Mouse (Mus musculus): ENCODE measurements around the gene Rnf24.

The Rnf24 gene

GRCm38 (mm10) chr2:131352747-131353563 lies at the start of gene Rnf24:
Gene Rnf24, minus strand, starts transcription at chr2:131352892.
- DNase-seq (ENCODE audit: low spot score), result peak; percentile 100

DNA sequence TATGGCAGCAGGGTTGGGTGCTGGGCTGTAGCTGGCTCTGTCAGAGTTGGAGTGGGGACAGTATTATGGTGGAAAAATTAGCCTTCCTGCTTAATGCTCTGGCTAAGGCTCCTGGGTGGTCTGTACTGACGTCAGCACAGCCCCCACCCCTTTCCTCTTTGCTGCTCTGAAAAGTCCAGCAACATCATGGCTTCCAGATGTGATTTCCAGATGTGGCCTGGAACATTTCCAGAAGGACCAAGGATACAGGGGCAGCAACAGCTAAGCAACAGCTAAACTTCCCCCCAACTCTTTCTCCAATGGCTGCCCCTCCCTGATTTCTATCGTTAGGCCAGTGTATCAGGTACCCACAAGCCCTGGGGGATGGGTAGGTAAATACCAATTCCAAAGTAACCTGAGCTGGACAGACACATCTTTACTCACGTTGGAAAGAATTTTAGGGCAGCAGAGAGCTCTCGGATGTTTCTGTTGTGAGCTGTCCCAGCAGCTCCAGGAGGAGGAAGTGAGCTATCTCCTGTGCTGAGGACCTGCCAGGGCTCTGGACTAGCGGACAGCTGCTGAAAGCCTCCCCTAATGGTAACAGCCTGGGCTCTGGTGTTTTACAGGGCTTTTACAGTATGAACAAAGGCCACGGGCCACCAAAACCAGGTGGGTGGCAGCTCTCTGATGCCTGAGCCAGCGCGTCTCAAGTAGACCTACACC lies 49.3 kb upstream of the Rnf24 start:
- no peak for DNase-seq (ENCODE audit: low spot score)

GRCm38 (mm10) chr2:131400846-131401245 lies 48.2 kb upstream of the Rnf24 start:
- DNase-seq (ENCODE audit: low spot score), result no peak

DNA sequence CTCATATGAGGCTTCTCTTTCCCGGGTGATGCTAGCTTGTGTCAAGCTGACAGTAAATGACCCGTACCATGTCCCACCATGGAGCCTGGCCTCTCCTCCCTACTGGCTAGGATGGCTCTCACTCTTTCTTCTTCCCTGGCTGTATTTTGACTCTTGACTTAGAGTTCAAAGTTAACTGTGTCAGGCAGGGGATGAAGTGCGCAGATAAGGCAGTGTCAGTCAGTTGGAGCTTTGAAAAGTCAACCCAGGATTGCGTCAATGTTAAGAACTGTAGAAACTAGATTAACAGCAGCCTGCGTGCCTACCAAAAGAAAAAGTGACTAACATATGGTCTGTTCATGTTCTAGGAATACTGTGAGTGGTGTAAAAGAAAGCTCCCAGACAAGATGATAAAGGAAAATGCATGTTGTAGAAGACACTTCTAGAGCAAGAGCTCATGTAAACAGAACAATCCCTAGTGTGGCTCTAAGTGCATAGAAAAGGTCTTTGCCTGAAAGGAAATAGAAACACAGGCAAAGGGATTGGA lies 44.7 kb upstream of the Rnf24 start:
- no peak for DNase-seq (ENCODE audit: low spot score)

DNA sequence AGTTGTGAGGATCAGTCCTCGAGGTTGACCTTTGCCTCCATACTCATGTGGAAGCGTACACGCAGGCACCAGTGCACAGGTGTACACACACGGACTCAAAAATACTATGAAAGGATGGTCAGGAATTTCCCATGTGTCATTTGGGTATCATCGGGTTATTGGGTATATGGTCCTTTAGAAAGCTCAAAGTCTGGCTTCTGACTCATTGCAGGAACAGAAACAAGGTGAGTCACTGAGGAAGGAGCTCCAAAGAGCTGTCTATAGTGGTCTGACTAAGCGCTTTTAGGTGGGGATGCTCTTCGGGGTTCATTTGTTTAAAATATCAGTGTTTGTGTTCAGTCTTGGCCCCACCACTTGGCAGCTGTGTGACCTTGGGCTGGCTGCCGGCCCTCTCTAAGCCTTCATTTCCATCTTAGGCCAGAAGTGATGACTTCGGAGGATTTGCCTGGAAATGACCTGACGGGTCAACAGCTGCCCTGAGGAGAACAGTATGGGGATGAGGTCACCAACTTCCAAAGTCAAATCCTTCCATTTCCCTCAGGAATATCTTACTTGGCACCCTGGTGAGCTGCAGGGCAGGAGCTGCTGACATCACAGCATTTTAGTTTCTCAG lies 33.8 kb upstream of the Rnf24 start:
- DNase-seq (ENCODE audit: low spot score), result no peak

- no peak for DNase-seq (ENCODE audit: low spot score)
These were observed 32.5 kb upstream of the Rnf24 start for GRCm38 (mm10) chr2:131385176-131385575.

DNA sequence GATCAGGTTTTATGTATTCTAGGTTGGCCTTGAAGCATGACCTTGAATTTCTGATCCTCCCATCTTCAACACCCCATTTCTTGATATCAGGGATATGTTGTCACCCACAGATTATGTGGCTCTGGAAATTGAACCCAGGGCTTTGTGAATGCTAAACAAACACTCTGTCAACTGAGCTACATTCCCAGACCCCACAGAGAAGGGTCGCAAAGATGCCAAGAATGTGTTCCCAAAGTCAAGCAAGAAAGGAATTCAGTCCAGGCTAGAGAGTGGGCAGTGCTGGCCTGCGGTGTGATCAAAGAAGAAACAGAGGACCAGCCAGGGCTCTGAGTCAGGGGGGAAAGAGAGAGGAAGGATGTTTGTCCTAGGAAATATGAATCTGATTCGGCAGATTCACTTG lies 26.8 kb upstream of the Rnf24 start:
- no peak for DNase-seq (ENCODE audit: low spot score)

DNA sequence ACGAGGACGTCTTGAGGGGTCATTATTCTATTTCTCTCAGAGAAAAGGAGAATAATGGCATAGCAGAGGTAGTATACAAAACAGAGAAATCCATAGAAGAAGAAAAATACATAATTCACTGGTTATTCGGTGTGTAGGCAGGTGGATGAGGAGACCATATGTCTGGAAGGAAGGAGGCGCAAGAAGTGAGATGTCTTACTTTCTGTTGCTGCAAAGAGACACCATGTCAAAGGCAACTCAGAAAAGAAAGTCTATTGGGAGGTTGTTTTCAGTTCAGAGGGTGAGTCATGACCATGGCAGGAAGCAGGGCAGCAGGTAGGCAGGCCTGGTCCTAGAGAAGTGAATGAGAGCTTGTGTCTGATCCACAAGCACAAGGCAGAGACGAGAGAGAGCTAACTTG lies 26.2 kb upstream of the Rnf24 start:
- DNase-seq (ENCODE audit: low spot score), result no peak

GRCm38 (mm10) chr2:131377055-131377454 lies 24.4 kb upstream of the Rnf24 start:
- DNase-seq (ENCODE audit: low spot score), result no peak

DNA sequence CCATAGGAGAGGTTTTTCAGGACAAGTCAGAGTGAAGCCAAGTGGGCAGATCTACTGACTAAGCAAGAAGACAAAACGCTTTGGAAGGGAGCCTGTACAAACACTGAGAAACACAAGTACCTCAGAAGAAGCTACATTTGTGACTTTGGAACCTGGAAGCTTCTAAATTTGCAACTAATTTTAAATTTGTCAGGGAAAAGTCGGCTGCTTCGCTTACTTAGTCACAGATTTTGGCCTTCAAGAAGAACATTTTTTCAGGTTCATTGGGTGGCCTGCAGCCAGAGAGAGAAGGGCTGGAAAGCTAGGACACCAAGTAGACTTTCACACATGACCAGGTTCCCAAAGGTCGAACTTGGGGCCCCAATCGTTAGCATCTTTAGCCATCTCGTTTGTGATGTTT lies 21.0 kb upstream of the Rnf24 start:
- no peak for DNase-seq (ENCODE audit: low spot score)

DNA sequence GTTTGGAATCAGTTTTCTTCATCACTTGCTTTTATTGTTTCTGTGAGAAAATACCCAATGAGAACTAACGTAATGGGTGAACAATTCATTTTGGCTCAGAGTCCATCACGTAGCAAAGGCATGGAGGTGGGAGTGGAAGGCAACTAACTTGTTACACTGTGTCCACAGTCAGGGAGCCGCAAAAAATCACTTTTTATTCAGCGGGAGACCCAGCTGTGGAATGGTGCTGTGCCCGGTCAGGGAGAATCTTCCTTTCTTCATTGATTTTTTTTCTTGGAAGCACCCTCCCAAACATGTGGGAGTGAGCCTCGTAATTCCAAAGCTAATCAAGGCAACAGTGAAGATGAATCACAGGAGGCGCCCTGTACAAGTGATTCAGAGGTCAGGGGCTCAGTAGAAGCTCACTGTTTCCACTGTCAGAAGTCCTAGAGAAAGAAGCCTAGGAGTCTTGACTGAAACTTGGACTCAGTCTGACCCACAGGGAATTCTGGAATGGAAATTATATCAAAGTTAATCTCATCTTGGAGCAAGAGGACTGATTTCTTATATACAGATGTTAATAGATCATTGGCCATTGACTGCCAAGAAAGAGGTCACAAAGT lies 19.7 kb upstream of the Rnf24 start:
- no peak for DNase-seq (ENCODE audit: low spot score)

DNA sequence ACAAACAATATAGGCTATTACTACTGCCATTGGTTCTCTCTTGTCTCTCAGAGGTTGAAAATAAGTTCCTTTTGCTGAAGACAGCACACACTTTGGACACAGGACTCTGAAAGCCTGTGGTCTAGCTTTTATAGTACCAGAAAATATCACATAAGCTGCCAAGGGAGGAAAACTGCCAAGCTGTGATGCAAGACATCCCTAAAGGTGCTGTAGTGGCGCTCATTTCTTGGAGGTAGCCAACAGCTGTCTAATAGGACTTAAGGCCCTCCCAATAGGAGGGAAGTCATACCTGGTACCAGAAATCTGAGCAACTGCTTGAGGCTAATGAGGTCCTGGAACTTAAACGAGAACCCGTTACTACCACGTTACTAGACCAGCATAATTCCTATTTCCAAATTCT lies 19.1 kb upstream of the Rnf24 start:
- DNase-seq (ENCODE audit: low spot score), result no peak

- no peak for DNase-seq (ENCODE audit: low spot score)
These were observed 18.1 kb upstream of the Rnf24 start for GRCm38 (mm10) chr2:131370828-131371227.

- no peak for DNase-seq (ENCODE audit: low spot score)
These were observed 12.0 kb upstream of the Rnf24 start for GRCm38 (mm10) chr2:131364689-131365088.

GRCm38 (mm10) chr2:131358481-131358880 lies 5.8 kb upstream of the Rnf24 start:
- DNase-seq (ENCODE audit: low spot score), result no peak

DNA sequence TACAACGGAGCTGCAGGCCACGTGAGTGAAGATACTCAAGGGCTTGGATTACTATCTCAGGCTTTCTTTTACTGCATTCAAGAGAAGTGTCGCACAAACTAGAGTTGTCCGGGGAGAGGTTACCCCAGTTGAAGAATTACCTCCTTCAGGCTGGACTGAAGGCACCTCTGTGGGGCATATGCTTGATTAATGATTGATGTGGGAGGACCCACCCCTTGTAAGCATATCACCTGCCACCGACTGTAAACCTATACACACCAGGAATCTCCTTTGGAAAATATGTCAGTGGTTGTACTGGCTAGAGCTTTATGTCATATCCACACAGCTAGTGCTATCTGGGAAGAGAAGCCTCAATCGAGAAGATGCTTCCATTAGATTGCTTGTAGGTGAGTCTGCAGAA lies 1.4 kb upstream of the Rnf24 start:
- DNase-seq (ENCODE audit: low spot score), result no peak

- no peak for DNase-seq (ENCODE audit: low spot score)
These were observed 848 bp upstream of the Rnf24 start for GRCm38 (mm10) chr2:131353564-131353915.

DNA sequence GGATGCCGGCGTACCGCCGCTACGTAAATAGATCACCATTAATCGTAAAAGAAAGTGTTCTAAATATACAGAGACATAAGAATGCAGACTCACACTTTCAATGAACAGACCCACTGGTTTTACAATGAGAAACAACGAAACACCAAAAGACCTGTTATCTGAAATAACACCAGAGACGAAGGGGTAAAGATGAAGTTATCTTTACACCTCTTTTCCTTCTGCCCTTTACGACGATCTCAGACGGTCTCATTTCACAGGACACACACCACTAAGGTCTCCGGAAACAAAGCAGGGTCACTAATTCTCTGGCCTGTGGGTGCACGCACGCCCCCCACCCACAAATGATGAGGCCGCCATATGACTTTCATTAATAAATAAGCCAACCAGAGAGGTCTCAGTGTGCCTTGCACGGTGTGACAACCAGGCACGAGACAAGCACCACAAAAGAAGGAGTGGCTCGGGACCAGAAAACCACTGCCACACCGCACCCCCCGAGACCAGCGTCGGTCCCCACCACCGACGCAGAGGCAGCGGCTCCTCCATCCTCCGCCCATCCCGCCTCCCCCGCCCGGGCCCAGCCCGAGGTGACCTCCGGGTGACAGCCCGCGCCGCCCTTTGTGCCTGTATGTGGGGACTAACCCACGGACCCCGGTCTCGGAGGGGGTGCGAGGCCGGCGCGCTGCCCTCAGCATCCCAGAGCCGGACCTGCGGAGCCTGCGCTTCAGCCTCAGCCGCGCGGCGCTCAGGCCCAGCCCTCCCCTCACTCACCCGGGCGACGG lies 535 bp downstream of the Rnf24 start:
- DNase-seq (ENCODE audit: low spot score), result peak; percentile 80

DNA sequence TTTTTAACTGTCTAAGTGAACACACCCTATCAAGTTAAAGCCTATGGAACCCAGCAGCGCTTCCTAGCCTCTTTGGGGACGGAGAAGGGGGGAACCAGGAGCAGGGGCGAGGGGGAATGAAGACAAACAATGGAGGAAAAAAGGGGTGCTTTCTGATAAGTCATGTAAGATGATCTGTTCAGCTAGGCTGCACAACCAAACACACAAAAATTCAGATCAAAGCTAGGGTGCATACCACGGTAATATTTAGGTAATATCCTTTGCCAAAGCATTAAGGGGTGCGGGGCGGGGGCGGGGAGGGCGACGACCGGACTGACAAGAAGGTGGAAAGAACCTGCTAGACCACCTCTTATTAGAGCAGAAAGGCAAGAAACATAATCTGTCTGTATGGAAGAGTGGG lies 1.2 kb downstream of the Rnf24 start:
- DNase-seq (ENCODE audit: low spot score), result no peak

GRCm38 (mm10) chr2:131350301-131350700 lies 2.4 kb downstream of the Rnf24 start:
- no peak for DNase-seq (ENCODE audit: low spot score)

DNA sequence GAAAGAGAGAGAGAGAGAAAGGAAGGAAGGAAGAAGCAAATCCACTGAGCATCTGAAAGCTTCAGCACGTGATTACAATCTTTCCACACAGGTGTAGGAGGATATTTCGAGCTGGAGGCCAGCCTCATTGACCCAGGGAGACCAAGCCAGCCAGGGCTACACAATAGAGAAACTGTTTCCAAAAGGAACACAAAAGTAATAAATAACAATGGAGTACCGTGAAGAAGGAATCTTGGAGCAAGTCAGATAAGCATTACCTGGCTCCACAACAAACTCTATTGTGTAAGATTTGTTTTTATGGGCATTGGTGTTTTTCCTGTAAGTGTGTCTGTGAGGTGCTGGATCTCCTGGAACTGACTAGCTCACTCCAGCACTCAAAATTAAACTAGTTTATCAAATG lies 7.1 kb downstream of the Rnf24 start:
- no peak for DNase-seq (ENCODE audit: low spot score)

- no peak for DNase-seq (ENCODE audit: low spot score)
These were observed 8.2 kb downstream of the Rnf24 start for GRCm38 (mm10) chr2:131344449-131344848.

Data from testis, postnatal 10 days (tissue).